Mouse (Mus musculus) intestine, postnatal 0 days (tissue): Measurements from ENCODE around the gene Cenpo. TPM values are rescaled to one million over a fixed set of nuclear protein-coding genes. Genes with fewer than 3 reads are reported as not detected.

Experiments
- ATAC-seq: fragments of 200-750 bp; cut with Nextera tagmentation; 2 replicates; pipeline ENCODE4 v1.8.0; 2017; ENCODE audit warnings: mild to moderate bottlenecking, moderate TSS enrichment, moderate library complexity
- H3K27ac ChIP-seq: fragments of 300-500 bp; sonication (generic); 2 replicates; pipeline ENCODE4 v1.5.1; 2014; ENCODE audit warnings: mild to moderate bottlenecking, low read depth, low read length, moderate library complexity
- H3K27me3 ChIP-seq: fragments of 300-500 bp; sonication (generic); replicated peaks from 2 replicates; pipeline ENCODE4 v1.6.1; 2014; ENCODE audit warnings: low read length, mixed read lengths; ENCODE audit not compliant: control insufficient read depth, insufficient read depth
- H3K36me3 ChIP-seq: fragments of 300-500 bp; sonication (generic); 2 replicates; pipeline ENCODE4 v1.6.1; 2014; ENCODE audit warnings: mild to moderate bottlenecking, moderate library complexity; ENCODE audit not compliant: control insufficient read depth, insufficient read depth
- H3K4me1 ChIP-seq: fragments of 300-500 bp; sonication (generic); replicated peaks from 2 replicates; pipeline ENCODE4 v1.6.1; 2014; ENCODE audit warnings: antibody characterized with exemption, low read length, mixed read lengths; ENCODE audit not compliant: control insufficient read depth, insufficient read depth
- H3K4me2 ChIP-seq: fragments of 300-500 bp; sonication (generic); replicated peaks from 2 replicates; pipeline ENCODE4 v1.6.1; 2014; ENCODE audit warnings: low read depth, mild to moderate bottlenecking, moderate library complexity
- H3K4me3 ChIP-seq: fragments of 300-500 bp; sonication (generic); 2 replicates; pipeline ENCODE4 v1.5.1; 2014; ENCODE audit warnings: low read depth, low read length
- H3K9ac ChIP-seq: fragments of 300-500 bp; sonication (generic); 2 replicates; pipeline ENCODE4 v1.6.1; 2014; ENCODE audit warnings: mild to moderate bottlenecking, low read depth, low read length
- H3K9me3 ChIP-seq: fragments of 300-500 bp; sonication (generic); 2 replicates; pipeline ENCODE4 v1.6.1; 2016; ENCODE audit warnings: mixed run types; ENCODE audit not compliant: control insufficient read depth
- CTCF ChIP-seq: sonication (generic); IDR thresholded peaks from 2 replicates; pipeline ENCODE4 v1.5.1; 2016; ENCODE audit warnings: low read depth, mild to moderate bottlenecking, control low read depth, antibody characterized with exemption, moderate library complexity
- WGBS: fragments of 180-500 bp; shearing (Covaris S2); extraction: QIAGEN DNeasy Blood & Tissue Kit; methylation state at CpG from one replicate; pipeline ENCODE4 v1.1.7; 2014; 5-methylcytosine and 5-hydroxymethylcytosine counted together
- polyA plus RNA-seq: library from polyadenylated mRNA; unstranded; fragments of >200 nt; fragmentation: Nextera tagmentation; extraction: Ambion mirVana; gene quantifications from 2 replicates; pipeline ENCODE4 v1.2.1, GENCODE M21; 2015

Gene Cenpo
- polyA plus RNA-seq: 5.2 and 5.4 TPM in 2 replicates

DNA sequence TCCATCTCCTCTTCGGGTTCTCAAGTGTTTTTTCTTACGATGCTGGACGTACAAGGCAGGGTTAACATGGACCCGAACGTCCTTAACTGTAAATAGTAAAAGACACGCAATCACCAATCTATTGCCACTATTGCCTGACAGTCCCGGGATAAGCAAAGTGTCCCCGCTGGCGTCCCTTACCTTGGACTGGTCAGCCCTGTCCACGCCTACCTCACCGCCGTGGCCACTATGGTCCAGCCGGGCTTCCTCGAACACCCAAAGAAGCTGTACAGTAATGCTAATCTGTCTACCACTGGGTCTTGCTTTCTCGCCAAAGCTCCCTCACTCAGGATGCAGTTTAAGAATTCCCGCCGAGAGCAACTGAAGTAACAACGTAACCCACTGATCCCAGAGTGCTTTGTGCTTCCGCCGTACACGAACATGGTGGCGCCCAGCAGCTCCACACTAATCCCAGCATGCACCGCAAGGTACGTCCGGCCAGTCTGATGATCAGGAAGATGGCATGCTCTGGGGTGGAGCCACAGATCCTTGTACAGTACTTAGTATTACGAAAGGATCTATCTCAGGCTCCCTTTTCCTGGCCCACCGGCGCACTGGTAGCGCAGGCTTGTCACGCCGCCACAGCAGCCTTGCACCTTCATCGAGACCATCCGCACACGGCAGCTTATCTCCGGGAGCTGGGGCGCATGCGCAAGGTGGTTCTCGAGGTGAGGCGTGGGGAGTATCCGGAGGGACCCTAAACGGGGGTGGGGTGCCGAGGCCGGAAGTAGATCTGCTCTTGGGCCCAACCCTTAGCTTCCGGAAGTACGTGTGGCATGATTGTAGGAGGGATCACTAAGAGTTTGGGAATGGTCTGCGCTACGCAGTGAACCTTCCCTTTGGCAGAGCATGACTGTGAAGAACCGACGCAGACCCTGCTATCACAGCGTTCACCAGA lies at the start of gene Cenpo, which contains the start of gene Ptrhd1:
Cenpo (minus strand) TSS at position 723 of the 937 bp plus-strand sequence.
Ptrhd1 (plus strand) TSS at position 456 of the 937 bp plus-strand sequence.
- Histone ChIP-seq H3K4me1 (no peaks in the 10 kb centered on the region), H3K27ac (peak within 1 kb of the TSS; percentile 83), H3K36me3 (peaks cover 35% of the 10 kb centered on the region), H3K9me3 (no peaks in the 10 kb centered on the region), H3K4me2 (peak within 1 kb of the TSS; percentile 73), H3K27me3 (no peaks in the 10 kb centered on the region), H3K4me3 (peak within 1 kb of the TSS; percentile 68), H3K9ac (peak within 1 kb of the TSS; percentile 50)
- ATAC-seq: peak; percentile 99
- no peak for TF ChIP-seq CTCF
- WGBS: under 1% methylated on average over 50 of the region's 50 CpGs

- Histone ChIP-seq H3K4me1 (no peaks in the 10 kb centered on the region), H3K27ac (no peak overlapping the region), H3K4me2 (no peak overlapping the region), H3K27me3 (no peaks in the 10 kb centered on the region), H3K4me3 (no peak overlapping the region), H3K9me3 (no peaks in the 10 kb centered on the region), H3K36me3 (peaks cover 13% of the 10 kb centered on the region; the same call in 1 of the 2 replicates), H3K9ac (no peak overlapping the region)
- WGBS: 88% methylated on average over 3 of the region's 3 CpGs
- ATAC-seq: no peak
- no peak for TF ChIP-seq CTCF
These were observed 45.8 kb upstream of the Cenpo start for GRCm38 (mm10) chr12:4279878-4280277.

GRCm38 (mm10) chr12:4278978-4279755 lies 45.1 kb upstream of the Cenpo start:
- no peaks in the 10 kb centered on the region for H3K4me1 ChIP-seq
- WGBS: 91% methylated on average over 3 of the region's 3 CpGs

DNA sequence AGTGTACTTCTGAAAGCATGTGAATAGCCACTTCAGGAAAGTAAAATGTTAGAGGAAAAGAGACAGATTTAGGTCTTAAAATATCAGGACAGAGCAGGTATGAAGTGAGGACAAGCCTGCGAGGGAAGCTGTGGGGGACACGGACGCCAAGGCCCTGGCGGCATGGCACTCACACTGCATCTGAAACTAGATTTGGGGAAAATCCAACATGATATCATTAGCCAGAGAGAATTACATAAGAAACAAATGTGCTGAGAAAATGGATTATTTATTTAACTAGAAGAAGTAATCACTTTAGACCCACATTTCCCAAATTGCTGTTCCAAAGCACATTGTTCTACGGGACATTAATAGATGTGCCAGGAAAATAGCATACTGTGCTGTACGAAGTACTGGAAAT lies 37.0 kb upstream of the Cenpo start:
- H3K9ac ChIP-seq: no peak overlapping the region
- WGBS: 89% methylated on average over 6 of the region's 6 CpGs
- no peak overlapping the region for H3K27ac ChIP-seq
- peaks cover 56% of the 10 kb centered on the region for H3K36me3 ChIP-seq
- no peaks in the 10 kb centered on the region for H3K9me3 ChIP-seq
- no peaks in the 10 kb centered on the region for H3K4me1 ChIP-seq
- no peaks in the 10 kb centered on the region for H3K27me3 ChIP-seq
- H3K4me2 ChIP-seq: no peak overlapping the region
- TF ChIP-seq CTCF: no peak
- ATAC-seq: no peak
- no peak overlapping the region for H3K4me3 ChIP-seq

More at GRCm38 (mm10) chr12:4278978-4279755, 45.1 kb upstream of the Cenpo start:
- no peak overlapping the region for H3K4me2 ChIP-seq
- no peak overlapping the region for H3K4me3 ChIP-seq
- no peak overlapping the region for H3K9ac ChIP-seq
- no peaks in the 10 kb centered on the region for H3K27me3 ChIP-seq
- H3K27ac ChIP-seq: no peak overlapping the region
- no peaks in the 10 kb centered on the region for H3K9me3 ChIP-seq
- no peak for TF ChIP-seq CTCF
- H3K36me3 ChIP-seq: peaks cover 18% of the 10 kb centered on the region; the same call in 1 of the 2 replicates
- ATAC-seq: no peak

DNA sequence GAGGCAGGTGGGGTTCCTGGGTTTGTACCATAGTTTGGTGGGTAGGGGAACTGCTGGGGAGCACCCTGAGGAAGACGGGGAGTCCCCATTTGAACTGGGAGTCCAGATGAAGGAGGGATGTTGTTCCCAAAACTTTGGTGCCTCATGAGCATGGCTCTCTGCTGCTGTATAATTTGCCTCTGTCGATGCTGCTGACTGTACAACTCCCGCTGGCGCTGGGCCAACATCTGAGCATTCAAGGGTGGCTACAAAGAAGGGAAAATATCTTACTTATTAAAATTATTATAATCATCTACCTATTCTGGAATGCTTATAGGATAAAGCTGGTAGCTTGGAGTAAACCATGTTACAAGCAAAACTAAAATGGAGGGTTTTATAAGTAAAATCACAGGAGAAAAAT lies 33.7 kb upstream of the Cenpo start:
- no peak for TF ChIP-seq CTCF
- Histone ChIP-seq H3K9me3 (no peaks in the 10 kb centered on the region), H3K4me1 (no peaks in the 10 kb centered on the region), H3K9ac (no peak overlapping the region), H3K27me3 (no peaks in the 10 kb centered on the region), H3K4me3 (no peak overlapping the region), H3K27ac (no peak overlapping the region), H3K36me3 (peaks cover 39% of the 10 kb centered on the region), H3K4me2 (no peak overlapping the region)
- ATAC-seq: no peak
- WGBS: 95% methylated on average over 4 of the region's 4 CpGs
